Mouse (Mus musculus) spleen, postnatal 10 days (tissue): ENCODE measurements around the gene Fcgbp.
"Not testable (repeated sequence)": the region's sequence is repeated elsewhere in the genome, so short reads cannot be mapped to it uniquely, and the experiment has no call there.

Source experiments
- DNase-seq, 2 experiments: peaks; one replicate each; pipeline ENCODE4 v3.0.0; 2021 to 2022; ENCODE audit warnings: low spot score in 2 of 2

The Fcgbp gene

GRCm38 (mm10) chr7:28070531-28071298, at the start of gene Fcgbp:
Gene Fcgbp, plus strand, starts transcription at chr7:28071236.
- DNase-seq = no peak

- no peak for DNase-seq
Measured at GRCm38 (mm10) chr7:28044524-28044923, 26.5 kb upstream of the Fcgbp start.

DNA sequence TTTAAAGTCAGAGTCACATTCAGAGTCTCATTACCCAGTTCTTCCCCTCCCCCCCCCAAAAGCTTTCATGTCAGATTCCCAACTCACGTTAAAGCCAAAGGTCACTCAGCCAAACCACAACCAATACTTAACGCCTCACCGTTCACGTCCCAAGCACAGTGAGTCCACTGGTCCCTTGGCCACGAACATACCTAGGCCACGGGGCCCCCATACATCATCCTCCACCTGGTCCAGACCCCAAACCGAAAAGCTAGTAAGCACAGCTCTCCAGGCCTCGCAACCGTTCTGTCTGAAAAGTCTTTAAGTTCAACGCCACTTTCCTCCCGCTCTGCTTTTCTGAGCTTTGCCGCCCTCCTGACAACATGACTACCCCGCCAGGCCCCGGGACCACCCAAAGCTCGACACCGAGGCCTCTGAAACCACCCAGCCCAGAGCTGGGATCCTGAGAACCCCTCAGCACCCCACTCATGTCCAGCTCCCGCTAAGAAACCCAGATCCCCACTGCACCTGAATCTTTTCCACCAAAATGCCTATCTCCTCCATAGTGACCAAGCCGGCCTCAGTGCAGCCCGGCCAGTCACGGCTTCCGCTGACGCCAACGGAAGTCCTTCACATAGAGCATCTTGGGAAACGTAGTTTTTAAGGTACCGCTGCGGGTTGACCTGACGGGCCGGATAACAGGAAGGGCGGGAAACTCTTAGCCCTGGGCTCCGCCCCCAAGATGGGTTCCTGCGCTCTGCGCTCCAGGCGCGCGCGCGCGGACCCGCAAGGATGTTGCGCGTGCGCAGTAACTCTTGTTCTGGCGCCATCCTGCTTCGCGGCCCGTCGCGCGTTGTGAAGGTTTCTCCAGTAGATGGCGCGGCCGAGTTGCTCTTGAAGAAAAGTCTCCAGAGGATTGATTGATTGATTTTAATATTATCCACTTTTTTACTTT, 21.3 kb upstream of the Fcgbp start, which contains the start of gene Psmc4:
Gene Psmc4 (minus strand): TSS at position 626 of the 934 bp plus-strand sequence.
- DNase-seq = peak; percentile 94 to 98

DNA sequence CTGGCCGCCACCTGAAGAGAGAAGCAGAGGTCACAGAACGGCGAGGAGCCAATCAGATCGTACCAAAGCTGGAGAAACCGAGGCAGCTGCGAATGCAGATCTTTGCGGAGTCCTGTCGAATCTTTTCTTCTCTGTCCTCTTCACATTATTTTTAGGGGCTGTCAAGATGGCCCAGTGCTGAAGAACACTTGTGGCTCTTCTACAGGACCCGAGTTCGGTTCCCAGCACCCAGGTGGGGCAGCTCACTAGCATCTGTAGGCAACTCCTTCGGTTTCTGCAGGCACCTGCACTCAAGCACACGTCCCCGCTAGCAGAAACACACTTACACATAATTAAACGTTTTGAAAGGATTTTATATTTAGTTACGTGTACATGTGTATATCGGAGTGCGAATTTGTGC, 20.5 kb upstream of the Fcgbp start:
- peak in 1 of 2 experiments; percentile 23 for DNase-seq

DNA sequence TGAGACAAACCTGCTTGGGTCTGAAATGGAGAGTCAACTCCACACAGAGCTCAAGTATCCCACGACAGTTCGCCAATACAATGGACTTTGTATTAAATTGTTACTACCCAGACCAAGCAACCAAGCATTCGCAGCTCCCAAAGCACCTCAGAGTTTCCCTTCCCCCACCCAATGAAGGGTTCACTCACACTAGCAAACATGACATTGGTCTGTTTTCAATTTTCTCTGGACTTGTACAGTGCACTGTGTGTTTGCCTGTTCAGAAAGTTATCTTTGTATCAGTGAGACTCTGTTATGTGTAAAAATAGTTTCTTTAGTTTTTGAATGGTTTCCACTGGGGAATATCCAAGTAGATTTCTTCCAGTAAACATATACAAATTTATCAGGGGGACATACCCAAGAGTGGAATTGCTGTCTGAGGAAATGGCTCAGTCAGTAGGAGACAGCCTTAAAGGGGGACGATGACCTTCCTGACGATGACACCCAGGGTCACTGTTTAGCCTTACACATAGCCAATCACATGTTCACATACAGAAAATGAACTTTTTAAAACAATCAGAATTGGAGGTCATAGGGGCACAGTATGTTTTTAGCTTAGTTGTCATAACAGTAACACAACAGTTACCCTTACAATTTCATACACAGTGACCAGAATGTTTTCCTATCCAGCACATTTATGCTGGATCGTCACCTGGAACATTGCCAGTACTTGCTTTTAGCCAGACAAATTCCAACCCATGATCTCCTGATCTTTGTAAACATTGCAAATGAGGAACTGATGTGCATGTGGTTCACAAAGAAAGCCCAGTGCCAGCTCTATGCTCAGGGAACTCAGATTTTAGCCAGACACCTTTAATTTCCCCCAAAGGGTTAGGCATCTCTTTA, 17.7 kb upstream of the Fcgbp start:
- DNase-seq = no peak

DNA sequence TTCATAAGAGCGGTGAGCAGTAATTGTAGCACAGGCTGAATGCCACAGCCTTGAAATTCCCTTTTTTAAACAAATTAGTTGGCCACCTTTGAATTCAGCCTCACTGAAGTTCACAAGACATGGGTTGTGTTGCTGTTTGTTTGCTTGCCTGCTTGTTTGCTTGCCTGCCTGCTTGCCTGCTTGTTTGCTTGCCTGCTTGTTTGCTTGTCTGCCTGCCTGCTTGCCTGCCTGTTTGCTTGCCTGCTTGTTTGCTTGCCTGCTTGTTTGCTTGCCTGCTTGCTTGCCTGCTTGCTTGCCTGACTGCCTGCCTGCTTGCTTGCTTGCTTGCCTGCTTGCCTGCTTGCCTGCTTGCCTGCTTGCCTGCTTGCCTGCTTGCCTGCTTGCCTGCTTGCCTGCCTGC, 11.1 kb upstream of the Fcgbp start:
- no peak for DNase-seq

- DNase-seq = no peak
Measured at GRCm38 (mm10) chr7:28068661-28069060, 2.4 kb upstream of the Fcgbp start.

DNA sequence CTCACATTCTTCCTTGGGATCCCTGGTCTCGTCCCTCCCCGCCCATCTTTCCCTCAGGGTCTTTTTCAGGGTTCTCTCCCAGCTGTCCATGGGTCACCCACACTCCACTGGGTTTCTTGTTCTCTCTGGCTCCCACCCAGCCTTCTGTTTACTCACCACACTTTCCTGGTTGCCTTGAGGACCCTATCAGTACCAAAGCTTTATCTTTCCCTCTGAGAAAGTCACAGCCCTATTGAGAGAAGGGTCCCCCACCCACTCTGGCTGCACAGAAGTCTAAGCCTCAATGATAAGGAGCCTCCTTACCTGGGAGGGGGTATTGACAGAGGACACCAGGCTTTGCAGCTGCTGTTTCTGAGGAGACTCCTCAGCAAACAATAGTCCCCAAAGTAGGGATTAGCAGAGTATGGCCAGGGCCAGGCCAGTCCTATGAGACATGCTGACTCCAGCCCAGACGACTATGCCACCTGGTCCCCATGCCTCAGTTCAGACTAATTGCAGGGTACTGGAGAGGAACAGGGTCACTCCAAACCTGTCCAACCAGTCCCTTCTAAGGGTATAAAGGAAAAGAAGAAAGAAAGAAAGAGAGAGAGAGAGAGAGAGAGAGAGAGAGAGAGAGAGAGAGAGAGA, 1.4 kb upstream of the Fcgbp start:
- DNase-seq = no peak

DNA sequence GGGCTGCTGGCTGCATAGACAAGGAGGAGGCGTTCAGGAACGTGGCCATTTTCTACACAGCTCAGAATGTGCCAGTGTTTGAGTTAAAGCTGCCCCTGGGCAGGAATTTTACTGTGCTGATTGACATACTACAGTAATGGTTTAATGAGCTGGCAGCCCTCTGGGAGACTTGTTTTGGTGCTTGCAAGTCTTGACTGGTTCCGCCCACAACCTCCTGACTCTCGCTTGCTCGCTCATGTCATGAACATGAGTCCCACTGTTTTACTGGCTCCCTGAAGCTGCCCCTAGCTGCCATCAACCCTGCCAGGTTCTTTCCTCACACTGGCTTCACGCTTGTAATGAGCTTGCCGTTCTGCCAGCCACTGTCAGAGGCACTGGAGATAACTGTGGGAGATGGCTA, 13.2 kb downstream of the Fcgbp start:
- no peak for DNase-seq

DNA sequence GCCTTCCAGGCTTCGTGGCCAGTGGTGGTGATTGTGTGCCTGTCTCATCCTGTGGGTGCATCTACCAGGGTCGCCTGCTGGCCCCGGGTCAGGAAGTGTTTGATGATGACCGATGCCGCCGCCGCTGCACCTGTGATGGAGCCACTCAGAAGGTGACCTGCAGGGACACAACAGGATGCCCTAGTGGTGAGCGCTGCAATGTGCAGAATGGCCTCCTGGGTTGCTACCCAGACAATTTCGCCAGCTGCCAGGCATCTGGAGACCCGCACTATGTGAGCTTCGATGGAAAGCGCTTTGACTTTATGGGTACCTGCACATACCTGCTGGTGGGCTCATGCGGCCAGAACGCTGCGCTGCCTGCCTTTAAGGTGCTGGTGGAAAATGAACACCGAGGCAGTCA, 15.2 kb downstream of the Fcgbp start:
- DNase-seq = no peak

GRCm38 (mm10) chr7:28093541-28093940, 22.5 kb downstream of the Fcgbp start:
- no peak for DNase-seq

DNA sequence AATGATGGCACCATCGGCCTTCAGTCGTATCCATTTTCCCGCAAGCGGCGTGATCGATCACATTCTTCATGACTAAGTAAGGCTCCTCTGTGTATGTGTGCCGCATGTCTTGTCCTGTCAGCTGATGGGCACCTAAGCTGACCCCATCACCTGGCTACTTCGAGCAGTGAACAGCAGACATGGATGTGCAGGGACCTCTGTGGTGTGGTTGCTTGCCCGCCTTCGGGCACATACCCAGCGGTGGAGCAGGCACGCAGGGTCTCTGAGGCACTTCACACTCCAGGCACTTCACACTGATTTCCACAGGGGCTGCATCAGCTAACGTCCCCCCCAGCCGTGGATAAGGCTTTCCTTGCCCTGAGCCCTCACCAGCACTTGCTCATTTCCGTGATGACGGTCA, 28.1 kb downstream of the Fcgbp start:
- no peak for DNase-seq

DNA sequence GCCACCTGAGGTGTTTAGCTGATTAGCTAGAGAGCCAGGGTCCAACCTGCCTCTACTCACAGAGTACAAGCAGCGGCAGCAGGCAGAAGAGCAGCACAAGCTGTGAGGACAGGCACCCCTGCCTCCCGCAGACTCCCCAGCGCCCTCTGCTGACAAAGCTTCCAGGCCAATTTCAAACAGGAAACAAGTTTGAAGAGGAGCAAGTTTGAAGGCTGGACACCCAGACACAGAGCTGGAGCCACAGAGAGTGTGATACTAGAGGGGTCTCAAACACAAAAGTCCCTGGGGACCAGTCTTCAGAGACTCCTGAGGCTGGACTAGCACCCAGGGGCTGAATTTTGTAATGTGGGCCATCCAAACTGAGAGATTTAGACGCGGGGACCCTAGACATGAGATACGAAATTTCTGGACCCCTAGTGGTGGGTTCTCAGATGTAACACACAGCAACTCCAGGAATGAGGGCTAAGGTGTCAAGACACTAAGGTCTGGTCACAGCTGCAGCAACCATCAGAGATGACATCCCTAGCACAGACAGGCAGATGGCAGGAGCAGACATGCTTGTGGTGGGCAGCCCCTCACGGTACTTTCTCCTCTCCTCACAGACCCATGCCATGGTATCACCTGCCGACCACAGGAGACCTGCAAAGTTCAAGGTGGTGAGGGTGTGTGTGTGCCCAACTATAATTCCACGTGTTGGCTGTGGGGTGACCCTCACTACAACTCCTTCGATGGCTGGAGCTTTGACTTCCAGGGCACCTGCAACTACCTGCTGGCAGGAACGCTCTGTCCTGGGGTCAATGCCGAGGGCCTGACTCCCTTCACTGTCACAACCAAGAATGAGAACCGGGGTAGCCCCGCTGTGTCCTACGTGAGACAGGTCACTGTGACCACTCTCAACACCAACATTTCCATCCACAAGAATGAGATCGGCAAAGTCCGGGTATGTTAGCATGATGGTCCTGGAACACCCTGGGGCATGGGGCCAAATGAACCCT, 29.9 kb downstream of the Fcgbp start:
- DNase-seq = peak; percentile 12 to 60

- not testable (repeated sequence) for DNase-seq
Measured at GRCm38 (mm10) chr7:28102936-28103335, 31.9 kb downstream of the Fcgbp start.

DNA sequence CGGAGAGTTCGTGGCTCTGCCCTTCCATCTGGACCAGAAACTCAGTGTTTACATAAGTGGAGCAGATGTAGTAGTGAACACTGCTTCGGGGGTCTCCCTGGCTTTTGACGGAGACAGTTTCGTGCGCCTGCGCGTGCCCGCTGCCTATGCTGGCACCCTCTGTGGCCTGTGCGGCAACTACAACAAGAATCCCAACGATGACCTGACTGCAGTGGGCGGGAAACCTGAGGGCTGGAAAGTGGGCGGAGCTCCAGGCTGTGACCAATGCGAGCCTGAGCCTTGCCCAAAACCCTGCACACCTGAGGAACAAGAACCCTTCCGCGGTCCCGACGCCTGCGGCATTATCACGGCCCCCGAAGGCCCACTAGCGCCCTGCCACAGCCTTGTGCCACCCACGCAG, 33.6 kb downstream of the Fcgbp start:
- DNase-seq = no peak

DNA sequence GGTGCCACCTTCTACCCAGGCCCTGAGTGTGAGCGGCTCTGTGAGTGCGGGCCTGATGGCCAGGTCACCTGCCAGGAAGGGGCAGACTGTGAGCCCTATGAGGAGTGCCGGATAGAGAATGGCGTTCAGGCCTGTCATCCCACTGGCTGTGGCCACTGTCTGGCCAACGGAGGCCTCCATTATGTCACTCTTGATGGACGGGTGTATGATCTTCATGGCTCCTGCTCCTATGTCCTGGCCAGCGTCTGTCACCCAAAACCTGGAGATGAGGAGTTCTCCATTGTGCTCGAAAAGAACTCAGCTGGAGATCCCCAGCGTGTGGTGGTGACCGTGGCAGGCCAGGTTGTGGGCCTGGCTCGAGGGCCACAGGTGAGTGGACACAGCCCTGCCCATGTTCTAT, 35.2 kb downstream of the Fcgbp start:
- no peak for DNase-seq

GRCm38 (mm10) chr7:28114648-28115047, 43.6 kb downstream of the Fcgbp start:
- DNase-seq = no peak

GRCm38 (mm10) chr7:28129166-28129565, 58.1 kb downstream of the Fcgbp start, which contains the start of gene 9530053A07Rik:
Gene 9530053A07Rik, plus strand, starts transcription at chr7:28129466.
- DNase-seq = no peak

DNA sequence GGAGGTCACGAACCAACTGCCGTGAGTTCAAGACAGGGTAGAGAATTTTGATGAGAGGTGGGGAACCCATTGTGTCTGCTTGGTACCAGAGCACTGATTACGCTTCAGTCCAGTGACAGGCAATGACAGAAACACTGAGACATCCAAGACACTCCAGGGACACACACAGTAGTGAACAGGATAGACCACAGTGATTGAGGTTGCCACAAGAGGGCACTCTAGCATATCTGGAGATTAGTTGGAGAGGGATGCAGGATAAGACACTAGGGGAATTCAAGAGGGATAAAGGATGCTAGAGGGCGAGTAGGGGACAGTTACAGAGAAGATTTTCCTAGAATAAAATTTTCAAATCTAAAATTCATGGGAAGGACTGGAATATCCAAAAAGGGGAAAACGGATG, 66.6 kb downstream of the Fcgbp start:
- DNase-seq = peak in 1 of 2 experiments; percentile 31

- DNase-seq = peak; percentile 54 to 79
Measured at GRCm38 (mm10) chr7:28148263-28148662, 77.2 kb downstream of the Fcgbp start.
